Mouse (Mus musculus) heart, postnatal 0 days (tissue): ENCODE measurements at regions not wholly inside any gene's neighbourhood (a gene's known extent, or its start where the extent isn't known, plus 50 kb on each side); places are given as distances from the start of the nearest gene placed in this dataset.

Source experiments
- ATAC-seq: fragments of 200-750 bp; cut with Nextera tagmentation; 2 replicates; pipeline ENCODE4 v1.8.0; 2017; ENCODE audit warnings: low read depth, moderate number of reproducible peaks, moderate library complexity; ENCODE audit not compliant: insufficient read depth
- DNase-seq: peaks from one replicate; pipeline ENCODE4 v3.0.0-alpha.2; 2016; ENCODE audit warnings: low spot score
- H3K27ac ChIP-seq: fragments of 300-500 bp; sonication (generic); 2 replicates; pipeline ENCODE4 v1.5.1; 2014; ENCODE audit warnings: low read depth, mild to moderate bottlenecking
- H3K27me3 ChIP-seq: fragments of 300-500 bp; sonication (generic); 2 replicates; pipeline ENCODE4 v1.6.1; 2014; ENCODE audit warnings: low read length, mixed read lengths; ENCODE audit not compliant: control insufficient read depth, insufficient read depth
- H3K36me3 ChIP-seq: fragments of 300-500 bp; sonication (generic); replicated peaks from 2 replicates; pipeline ENCODE4 v1.6.1; 2014; ENCODE audit warnings: low read length, mixed read lengths; ENCODE audit not compliant: control insufficient read depth, insufficient read depth
- H3K4me1 ChIP-seq: fragments of 300-500 bp; sonication (generic); 2 replicates; pipeline ENCODE4 v1.6.1; 2014; ENCODE audit warnings: antibody characterized with exemption; ENCODE audit not compliant: control insufficient read depth, insufficient read depth
- H3K4me2 ChIP-seq: fragments of 300-500 bp; sonication (generic); 2 replicates; pipeline ENCODE4 v1.6.1; 2014; ENCODE audit warnings: low read depth, mild to moderate bottlenecking, low read length, moderate library complexity
- H3K4me3 ChIP-seq: fragments of 300-500 bp; sonication (generic); 2 replicates; pipeline ENCODE4 v1.5.1; 2014; ENCODE audit warnings: low read depth, low read length
- H3K9ac ChIP-seq: fragments of 300-500 bp; sonication (generic); replicated peaks from 2 replicates; pipeline ENCODE4 v1.6.1; 2014; ENCODE audit warnings: low read depth, low read length, mixed read lengths
- H3K9me3 ChIP-seq: fragments of 300-500 bp; sonication (generic); replicated peaks from 2 replicates; pipeline ENCODE4 v1.6.1; 2016; ENCODE audit warnings: low read length; ENCODE audit not compliant: control insufficient read depth
- CTCF ChIP-seq: IDR thresholded peaks from 2 replicates; pipeline ENCODE4 v1.5.1; 2016; ENCODE audit warnings: antibody characterized with exemption, control low read depth, low read depth
- EP300 ChIP-seq: IDR thresholded peaks from 2 replicates; pipeline ENCODE4 v1.6.1; 2016; ENCODE audit warnings: antibody characterized with exemption, low read depth
- WGBS: fragments of 180-500 bp; shearing (Covaris S2); extraction: QIAGEN DNeasy Blood & Tissue Kit; methylation state at CpG from one replicate; pipeline ENCODE4 v1.1.7; 2014; 5-methylcytosine and 5-hydroxymethylcytosine counted together

DNA sequence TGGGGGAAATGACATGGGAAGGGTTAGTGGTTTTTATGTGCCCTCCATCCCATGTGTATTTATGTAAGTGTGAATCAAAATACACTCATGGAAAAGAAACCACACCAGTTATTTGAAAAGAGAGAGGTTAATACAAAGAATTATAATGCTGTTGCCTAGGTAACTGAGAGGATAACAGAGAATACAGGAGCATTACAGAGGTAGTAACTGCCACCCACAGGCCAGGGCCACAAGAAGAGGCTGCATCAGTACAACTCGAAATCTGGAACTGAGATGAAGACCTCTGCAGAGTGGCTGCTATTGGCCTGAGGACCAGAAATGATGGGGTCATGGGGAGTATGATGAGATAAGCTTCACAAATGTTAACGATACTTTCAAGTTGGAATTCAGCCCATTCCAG lies 243.4 kb upstream of the Ldb2 start:
- Histone ChIP-seq H3K9me3 (no peaks in the 10 kb centered on the region), H3K9ac (no peak overlapping the region), H3K27me3 (no peaks in the 10 kb centered on the region), H3K4me2 (no peak overlapping the region), H3K27ac (no peak overlapping the region), H3K36me3 (no peaks in the 10 kb centered on the region), H3K4me1 (no peaks in the 10 kb centered on the region), H3K4me3 (no peak overlapping the region)
- ATAC-seq (no peak), DNase-seq (no peak)
- 46% methylated on average over 2 of the region's 2 CpGs for WGBS
- no peak for TF ChIP-seq EP300
- no peak for TF ChIP-seq CTCF

- DNase-seq (no peak), ATAC-seq (no peak)
- Histone ChIP-seq H3K27me3 (no peaks in the 10 kb centered on the region), H3K9ac (no peak overlapping the region), H3K4me2 (no peak overlapping the region), H3K4me1 (no peaks in the 10 kb centered on the region), H3K27ac (no peak overlapping the region), H3K9me3 (no peaks in the 10 kb centered on the region), H3K4me3 (no peak overlapping the region), H3K36me3 (no peaks in the 10 kb centered on the region)
- no peak for TF ChIP-seq EP300
- TF ChIP-seq CTCF, result no peak
- WGBS, result 65% methylated on average over 1 of the region's 1 CpGs
Observed at GRCm38 (mm10) chr5:45036430-45036829, 236.9 kb upstream of the Ldb2 start.

DNA sequence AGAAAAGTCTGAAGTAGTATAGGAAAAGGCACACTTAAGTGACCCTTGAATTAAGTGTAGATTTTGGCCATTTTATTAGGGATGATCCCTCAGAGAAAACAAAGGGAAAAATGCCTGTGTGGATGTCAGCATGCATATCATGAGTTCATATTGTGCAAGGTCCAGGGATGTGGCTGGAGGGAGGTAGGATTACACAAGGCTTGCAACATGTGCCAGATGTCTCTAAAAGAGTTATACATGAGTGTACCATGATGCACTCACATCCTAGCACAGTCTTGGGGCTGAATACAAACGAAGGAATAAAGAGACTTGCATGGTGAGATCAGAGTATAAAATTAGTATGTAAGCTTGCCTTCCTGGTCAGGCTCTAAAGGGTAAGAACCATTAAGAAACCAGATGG lies 233.7 kb upstream of the Ldb2 start:
- no peaks in the 10 kb centered on the region for H3K27me3 ChIP-seq
- H3K27ac ChIP-seq, result no peak overlapping the region
- ATAC-seq, result no peak
- H3K4me3 ChIP-seq, result no peak overlapping the region
- no peaks in the 10 kb centered on the region for H3K4me1 ChIP-seq
- no peak for DNase-seq
- H3K9me3 ChIP-seq, result no peaks in the 10 kb centered on the region
- no peak overlapping the region for H3K4me2 ChIP-seq
- whole genome bisulfite sequencing, result 55% methylated on average over 1 of the region's 1 CpGs
- H3K9ac ChIP-seq, result no peak overlapping the region
- H3K36me3 ChIP-seq, result no peaks in the 10 kb centered on the region
- TF ChIP-seq EP300 (no peak), CTCF (no peak)

DNA sequence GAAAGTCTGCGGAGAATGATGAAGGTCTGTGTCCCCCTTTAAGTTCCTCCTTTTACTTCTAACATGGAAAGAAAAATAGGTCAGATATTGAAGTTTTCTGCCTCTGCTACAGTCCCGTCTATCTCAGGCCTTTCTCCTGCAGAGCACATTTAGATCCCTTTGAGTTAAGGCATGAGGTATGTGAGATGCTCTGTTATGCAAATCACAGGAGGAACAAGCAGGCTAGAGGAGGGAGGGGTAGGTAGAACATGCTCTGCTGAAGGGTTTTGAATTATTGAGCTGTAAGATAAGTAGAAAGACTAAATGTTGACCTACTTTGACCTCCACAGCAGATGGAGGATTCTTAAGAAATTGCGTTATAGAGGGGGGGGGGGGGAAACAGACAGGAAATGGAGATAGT lies 228.4 kb upstream of the Ldb2 start:
- no peak overlapping the region for H3K4me3 ChIP-seq
- TF ChIP-seq EP300 (no peak), CTCF (no peak)
- DNase-seq (no peak), ATAC-seq (no peak)
- no peaks in the 10 kb centered on the region for H3K4me1 ChIP-seq
- no peaks in the 10 kb centered on the region for H3K9me3 ChIP-seq
- 26% methylated on average over 3 of the region's 3 CpGs for WGBS
- H3K9ac ChIP-seq, result no peak overlapping the region
- H3K27me3 ChIP-seq, result no peaks in the 10 kb centered on the region
- no peak overlapping the region for H3K4me2 ChIP-seq
- H3K36me3 ChIP-seq, result no peaks in the 10 kb centered on the region
- H3K27ac ChIP-seq, result no peak overlapping the region

GRCm38 (mm10) chr5:45025383-45025782 lies 225.9 kb upstream of the Ldb2 start:
- DNase-seq (no peak), ATAC-seq (no peak)
- WGBS, result 80% methylated on average over 2 of the region's 2 CpGs
- Histone ChIP-seq H3K27ac (no peak overlapping the region), H3K9ac (no peak overlapping the region), H3K4me1 (no peaks in the 10 kb centered on the region), H3K36me3 (no peaks in the 10 kb centered on the region), H3K4me3 (no peak overlapping the region), H3K9me3 (no peaks in the 10 kb centered on the region), H3K27me3 (no peaks in the 10 kb centered on the region), H3K4me2 (no peak overlapping the region)
- TF ChIP-seq EP300 (no peak), CTCF (no peak)

DNA sequence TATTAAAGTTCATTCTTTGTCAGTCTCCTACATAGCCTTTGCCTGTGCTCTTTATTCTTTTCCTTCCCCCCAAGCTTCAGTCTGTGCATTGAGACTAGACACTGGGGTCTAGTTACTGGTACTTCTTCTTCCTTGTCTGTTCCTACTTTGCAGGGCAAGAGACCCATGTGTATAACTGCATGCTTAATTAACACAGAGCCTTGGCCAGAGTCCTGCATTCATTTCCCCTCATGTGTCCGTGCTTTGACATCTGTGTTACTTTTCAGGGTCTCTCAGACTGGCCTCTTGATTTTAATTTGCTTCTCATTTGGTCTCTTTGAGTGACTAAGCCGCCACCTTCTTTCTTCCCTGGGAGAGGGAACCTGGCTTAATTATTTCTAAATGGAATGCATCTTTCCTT lies 208.4 kb upstream of the Ldb2 start:
- no peaks in the 10 kb centered on the region for H3K27me3 ChIP-seq
- H3K4me3 ChIP-seq, result no peak overlapping the region
- WGBS, result 57% methylated on average over 2 of the region's 2 CpGs
- no peak overlapping the region for H3K4me2 ChIP-seq
- H3K27ac ChIP-seq, result no peak overlapping the region
- H3K9me3 ChIP-seq, result no peaks in the 10 kb centered on the region
- no peaks in the 10 kb centered on the region for H3K4me1 ChIP-seq
- no peaks in the 10 kb centered on the region for H3K36me3 ChIP-seq
- no peak for TF ChIP-seq CTCF
- TF ChIP-seq EP300, result no peak
- DNase-seq (no peak), ATAC-seq (no peak)
- H3K9ac ChIP-seq, result no peak overlapping the region
